Mouse (Mus musculus) kidney, embryonic 15.5 days (tissue): ENCODE results near the gene Ncmap. TPM values are rescaled to one million over a fixed set of nuclear protein-coding genes. Genes with fewer than 3 reads are reported as not detected.

Source experiments
- ATAC-seq: fragments of 200-750 bp; cut with Nextera tagmentation; replicated peaks from 2 replicates; pipeline ENCODE4 v1.8.0; 2017; ENCODE audit warnings: moderate TSS enrichment; ENCODE audit not compliant: low FRiP score
- H3K27ac ChIP-seq: fragments of 300-500 bp; sonication (generic); 2 replicates; pipeline ENCODE4 v1.5.1; 2015; ENCODE audit warnings: mild to moderate bottlenecking, inconsistent platforms
- H3K27me3 ChIP-seq: fragments of 300-500 bp; sonication (generic); 2 replicates; pipeline ENCODE4 v1.6.1; 2015; ENCODE audit warnings: inconsistent platforms
- H3K36me3 ChIP-seq: fragments of 300-500 bp; sonication (generic); 2 replicates; pipeline ENCODE4 v1.6.1; 2015; ENCODE audit warnings: inconsistent platforms
- H3K4me1 ChIP-seq: fragments of 300-500 bp; sonication (generic); 2 replicates; pipeline ENCODE4 v1.6.1; 2015; ENCODE audit warnings: inconsistent platforms
- H3K4me2 ChIP-seq: fragments of 300-500 bp; sonication (generic); 2 replicates; pipeline ENCODE4 v1.6.1; 2015; ENCODE audit warnings: moderate library complexity, mild to moderate bottlenecking, inconsistent platforms
- H3K4me3 ChIP-seq: fragments of 300-500 bp; sonication (generic); replicated peaks from 2 replicates; pipeline ENCODE4 v1.5.1; 2015; ENCODE audit warnings: mild to moderate bottlenecking, inconsistent platforms
- H3K9ac ChIP-seq: fragments of 300-500 bp; sonication (generic); 2 replicates; pipeline ENCODE4 v1.6.1; 2015; ENCODE audit warnings: mild to moderate bottlenecking, inconsistent platforms
- H3K9me3 ChIP-seq: fragments of 300-500 bp; sonication (generic); replicated peaks from 2 replicates; pipeline ENCODE4 v1.6.1; 2016; ENCODE audit warnings: inconsistent platforms
- WGBS: fragments of 180-500 bp; shearing (Covaris S2); methylation state at CpG from one replicate; pipeline ENCODE4 v1.1.7; 2015; ENCODE audit warnings: mixed read lengths; 5-methylcytosine and 5-hydroxymethylcytosine counted together
- polyA plus RNA-seq: library from polyadenylated mRNA; unstranded; fragments of >200 nt; fragmentation: Nextera tagmentation; extraction: Ambion mirVana; gene quantifications from 2 replicates; pipeline ENCODE4 v1.2.1, GENCODE M21; 2015

Gene Ncmap
- polyA plus RNA-seq, 1 experiment from 2014 or later: 3.5 TPM

- no peak for ATAC-seq
- no peak overlapping the region for H3K27ac ChIP-seq
- no peaks in the 10 kb centered on the region for H3K9me3 ChIP-seq
- no peaks in the 10 kb centered on the region for H3K27me3 ChIP-seq
- peaks cover 25% of the 10 kb centered on the region; the same call in 1 of the 2 replicates for H3K36me3 ChIP-seq
- no peak overlapping the region for H3K9ac ChIP-seq
- H3K4me1 ChIP-seq: no peaks in the 10 kb centered on the region
- WGBS: 96% methylated on average over 7 of the region's 7 CpGs
- no peak overlapping the region for H3K4me2 ChIP-seq
- H3K4me3 ChIP-seq: no peak overlapping the region
Observed at GRCm38 (mm10) chr4:135426587-135426986, 28.6 kb upstream of the Ncmap start.

GRCm38 (mm10) chr4:135425625-135426024, 27.6 kb upstream of the Ncmap start:
- no peak overlapping the region for H3K9ac ChIP-seq
- no peaks in the 10 kb centered on the region for H3K27me3 ChIP-seq
- WGBS: 79% methylated on average over 9 of the region's 9 CpGs
- H3K4me1 ChIP-seq: no peaks in the 10 kb centered on the region
- no peak overlapping the region for H3K4me3 ChIP-seq
- H3K27ac ChIP-seq: no peak overlapping the region
- no peak for ATAC-seq
- H3K36me3 ChIP-seq: peaks cover 25% of the 10 kb centered on the region; the same call in 1 of the 2 replicates
- no peak overlapping the region for H3K4me2 ChIP-seq
- no peaks in the 10 kb centered on the region for H3K9me3 ChIP-seq

- H3K9ac ChIP-seq: no peak overlapping the region
- H3K4me3 ChIP-seq: no peak overlapping the region
- 91% methylated on average over 13 of the region's 13 CpGs for WGBS
- H3K9me3 ChIP-seq: no peaks in the 10 kb centered on the region
- no peaks in the 10 kb centered on the region for H3K27me3 ChIP-seq
- peaks cover 67% of the 10 kb centered on the region for H3K36me3 ChIP-seq
- no peaks in the 10 kb centered on the region for H3K4me1 ChIP-seq
- no peak overlapping the region for H3K27ac ChIP-seq
- H3K4me2 ChIP-seq: no peak overlapping the region
- ATAC-seq: no peak
Observed at GRCm38 (mm10) chr4:135420961-135421360, 22.9 kb upstream of the Ncmap start.

- 80% methylated on average over 11 of the region's 11 CpGs for WGBS
- Histone ChIP-seq H3K36me3 (peaks cover 72% of the 10 kb centered on the region), H3K4me3 (no peak overlapping the region), H3K27me3 (no peaks in the 10 kb centered on the region), H3K4me1 (no peaks in the 10 kb centered on the region), H3K4me2 (no peak overlapping the region), H3K9me3 (no peaks in the 10 kb centered on the region), H3K9ac (no peak overlapping the region), H3K27ac (no peak overlapping the region)
- ATAC-seq: no peak
Observed at GRCm38 (mm10) chr4:135420416-135420815, 22.4 kb upstream of the Ncmap start.

GRCm38 (mm10) chr4:135419996-135420395, 22.0 kb upstream of the Ncmap start:
- WGBS: 74% methylated on average over 21 of the region's 21 CpGs
- Histone ChIP-seq H3K4me2 (no peak overlapping the region), H3K36me3 (peaks cover 76% of the 10 kb centered on the region), H3K27ac (no peak overlapping the region), H3K9me3 (no peaks in the 10 kb centered on the region), H3K27me3 (no peaks in the 10 kb centered on the region), H3K4me1 (no peaks in the 10 kb centered on the region), H3K9ac (no peak overlapping the region), H3K4me3 (no peak overlapping the region)
- no peak for ATAC-seq

GRCm38 (mm10) chr4:135416367-135416766, 18.3 kb upstream of the Ncmap start:
- Histone ChIP-seq H3K36me3 (peaks cover 62% of the 10 kb centered on the region), H3K9me3 (no peaks in the 10 kb centered on the region), H3K4me3 (no peak overlapping the region), H3K9ac (no peak overlapping the region), H3K27me3 (no peaks in the 10 kb centered on the region), H3K4me2 (no peak overlapping the region), H3K27ac (no peak overlapping the region), H3K4me1 (no peaks in the 10 kb centered on the region)
- no peak for ATAC-seq
- 88% methylated on average over 21 of the region's 21 CpGs for WGBS

GRCm38 (mm10) chr4:135413491-135413890, 15.5 kb upstream of the Ncmap start:
- Histone ChIP-seq H3K27me3 (no peaks in the 10 kb centered on the region), H3K4me2 (no peak overlapping the region), H3K9me3 (no peaks in the 10 kb centered on the region), H3K27ac (no peak overlapping the region), H3K9ac (no peak overlapping the region), H3K36me3 (peaks cover 44% of the 10 kb centered on the region), H3K4me3 (no peak overlapping the region), H3K4me1 (no peaks in the 10 kb centered on the region)
- no peak for ATAC-seq
- 82% methylated on average over 8 of the region's 8 CpGs for WGBS

GRCm38 (mm10) chr4:135411633-135412032, 13.6 kb upstream of the Ncmap start:
- no peak overlapping the region for H3K9ac ChIP-seq
- H3K27me3 ChIP-seq: no peaks in the 10 kb centered on the region
- 31% methylated on average over 4 of the region's 4 CpGs for WGBS
- H3K4me2 ChIP-seq: no peak overlapping the region
- no peak overlapping the region for H3K27ac ChIP-seq
- H3K4me1 ChIP-seq: no peaks in the 10 kb centered on the region
- no peaks in the 10 kb centered on the region for H3K9me3 ChIP-seq
- H3K36me3 ChIP-seq: peaks cover 26% of the 10 kb centered on the region
- H3K4me3 ChIP-seq: no peak overlapping the region
- no peak; the same call in 1 of the 2 replicates for ATAC-seq

GRCm38 (mm10) chr4:135406180-135406579, 8.2 kb upstream of the Ncmap start:
- 51% methylated on average over 5 of the region's 5 CpGs for WGBS
- Histone ChIP-seq H3K36me3 (no peaks in the 10 kb centered on the region), H3K4me2 (no peak overlapping the region), H3K9ac (no peak overlapping the region), H3K9me3 (no peaks in the 10 kb centered on the region), H3K27me3 (no peaks in the 10 kb centered on the region), H3K27ac (no peak overlapping the region), H3K4me3 (no peak overlapping the region), H3K4me1 (0 out of 2 replicates have a peak, but pooled peaks cover 4% of the 10 kb centered on the region)
- ATAC-seq: no peak

GRCm38 (mm10) chr4:135404916-135405315, 6.9 kb upstream of the Ncmap start:
- H3K4me3 ChIP-seq: no peak overlapping the region
- 91% methylated on average over 2 of the region's 2 CpGs for WGBS
- no peak for ATAC-seq
- H3K4me2 ChIP-seq: no peak overlapping the region
- 0 out of 2 replicates have a peak, but pooled peaks cover 4% of the 10 kb centered on the region for H3K4me1 ChIP-seq
- no peaks in the 10 kb centered on the region for H3K9me3 ChIP-seq
- no peak overlapping the region for H3K27ac ChIP-seq
- no peaks in the 10 kb centered on the region for H3K36me3 ChIP-seq
- H3K27me3 ChIP-seq: no peaks in the 10 kb centered on the region
- no peak overlapping the region for H3K9ac ChIP-seq

GRCm38 (mm10) chr4:135404048-135404447, 6.0 kb upstream of the Ncmap start:
- no peak for ATAC-seq
- Histone ChIP-seq H3K27ac (no peak overlapping the region), H3K4me3 (no peak overlapping the region), H3K9me3 (no peaks in the 10 kb centered on the region), H3K4me2 (no peak overlapping the region), H3K9ac (no peak overlapping the region), H3K4me1 (0 out of 2 replicates have a peak, but pooled peaks cover 4% of the 10 kb centered on the region), H3K27me3 (peaks cover 6% of the 10 kb centered on the region; the same call in 1 of the 2 replicates), H3K36me3 (no peaks in the 10 kb centered on the region)
- 52% methylated on average over 10 of the region's 10 CpGs for WGBS

- no peak overlapping the region for H3K4me3 ChIP-seq
- H3K27me3 ChIP-seq: peaks cover 27% of the 10 kb centered on the region
- H3K9ac ChIP-seq: no peak overlapping the region
- 25% methylated on average over 7 of the region's 7 CpGs for WGBS
- H3K4me1 ChIP-seq: peaks cover 15% of the 10 kb centered on the region; the same call in 1 of the 2 replicates
- no peaks in the 10 kb centered on the region for H3K36me3 ChIP-seq
- no peak for ATAC-seq
- H3K4me2 ChIP-seq: no peak overlapping the region
- H3K9me3 ChIP-seq: no peaks in the 10 kb centered on the region
- H3K27ac ChIP-seq: no peak overlapping the region
Observed at GRCm38 (mm10) chr4:135401881-135402280, 3.9 kb upstream of the Ncmap start.

- no peaks in the 10 kb centered on the region for H3K9me3 ChIP-seq
- no peak for ATAC-seq
- peaks cover 37% of the 10 kb centered on the region for H3K27me3 ChIP-seq
- peak overlapping the region; percentile 45 for H3K4me3 ChIP-seq
- WGBS: 3% methylated on average over 16 of the region's 16 CpGs
- peak overlapping the region; percentile 0; the same call in 1 of the 2 replicates for H3K9ac ChIP-seq
- peak overlapping the region; percentile 80 for H3K4me2 ChIP-seq
- H3K27ac ChIP-seq: no peak overlapping the region
- H3K36me3 ChIP-seq: no peaks in the 10 kb centered on the region
- peaks cover 11% of the 10 kb centered on the region; the same call in 1 of the 2 replicates for H3K4me1 ChIP-seq
Observed at GRCm38 (mm10) chr4:135397551-135397950, 476 bp downstream of the Ncmap start.
